Mouse (Mus musculus) intestine, postnatal 0 days (tissue): Measurements from ENCODE around the gene Meis3. TPM values are rescaled to one million over a fixed set of nuclear protein-coding genes. Genes with fewer than 3 reads are reported as not detected.
A peak's percentile ranks its signal among the peaks of the same experiment; 100 is the strongest.

Experiments
- ATAC-seq: fragments of 200-750 bp; cut with Nextera tagmentation; 2 replicates; pipeline ENCODE4 v1.8.0; 2017; ENCODE audit warnings: mild to moderate bottlenecking, moderate TSS enrichment, moderate library complexity
- H3K27ac ChIP-seq: fragments of 300-500 bp; sonication (generic); 2 replicates; pipeline ENCODE4 v1.5.1; 2014; ENCODE audit warnings: mild to moderate bottlenecking, low read depth, low read length, moderate library complexity
- H3K27me3 ChIP-seq: fragments of 300-500 bp; sonication (generic); replicated peaks from 2 replicates; pipeline ENCODE4 v1.6.1; 2014; ENCODE audit warnings: low read length, mixed read lengths; ENCODE audit not compliant: control insufficient read depth, insufficient read depth
- H3K36me3 ChIP-seq: fragments of 300-500 bp; sonication (generic); 2 replicates; pipeline ENCODE4 v1.6.1; 2014; ENCODE audit warnings: mild to moderate bottlenecking, moderate library complexity; ENCODE audit not compliant: control insufficient read depth, insufficient read depth
- H3K4me1 ChIP-seq: fragments of 300-500 bp; sonication (generic); replicated peaks from 2 replicates; pipeline ENCODE4 v1.6.1; 2014; ENCODE audit warnings: antibody characterized with exemption, low read length, mixed read lengths; ENCODE audit not compliant: control insufficient read depth, insufficient read depth
- H3K4me2 ChIP-seq: fragments of 300-500 bp; sonication (generic); replicated peaks from 2 replicates; pipeline ENCODE4 v1.6.1; 2014; ENCODE audit warnings: low read depth, mild to moderate bottlenecking, moderate library complexity
- H3K4me3 ChIP-seq: fragments of 300-500 bp; sonication (generic); 2 replicates; pipeline ENCODE4 v1.5.1; 2014; ENCODE audit warnings: low read depth, low read length
- H3K9ac ChIP-seq: fragments of 300-500 bp; sonication (generic); 2 replicates; pipeline ENCODE4 v1.6.1; 2014; ENCODE audit warnings: mild to moderate bottlenecking, low read depth, low read length
- H3K9me3 ChIP-seq: fragments of 300-500 bp; sonication (generic); 2 replicates; pipeline ENCODE4 v1.6.1; 2016; ENCODE audit warnings: mixed run types; ENCODE audit not compliant: control insufficient read depth
- CTCF ChIP-seq: sonication (generic); IDR thresholded peaks from 2 replicates; pipeline ENCODE4 v1.5.1; 2016; ENCODE audit warnings: low read depth, mild to moderate bottlenecking, control low read depth, antibody characterized with exemption, moderate library complexity
- WGBS: fragments of 180-500 bp; shearing (Covaris S2); extraction: QIAGEN DNeasy Blood & Tissue Kit; methylation state at CpG from one replicate; pipeline ENCODE4 v1.1.7; 2014; 5-methylcytosine and 5-hydroxymethylcytosine counted together
- polyA plus RNA-seq: library from polyadenylated mRNA; unstranded; fragments of >200 nt; fragmentation: Nextera tagmentation; extraction: Ambion mirVana; gene quantifications from 2 replicates; pipeline ENCODE4 v1.2.1, GENCODE M21; 2015

Gene Meis3
- polyA plus RNA-seq, 1 experiment from 2014 or later = 18.0 TPM

- Histone ChIP-seq H3K27ac (no peak overlapping the region), H3K9me3 (no peaks in the 10 kb centered on the region), H3K9ac (no peak overlapping the region), H3K36me3 (peaks cover 75% of the 10 kb centered on the region), H3K4me3 (no peak overlapping the region), H3K27me3 (no peaks in the 10 kb centered on the region), H3K4me2 (no peak overlapping the region), H3K4me1 (no peaks in the 10 kb centered on the region)
- ATAC-seq = peak; percentile 47; the same call in 1 of the 2 replicates
- TF ChIP-seq CTCF = no peak
- WGBS = 79% methylated on average over 6 of the region's 6 CpGs
These were observed 38.3 kb downstream of the Meis3 start for GRCm38 (mm10) chr7:16213196-16213595.

DNA sequence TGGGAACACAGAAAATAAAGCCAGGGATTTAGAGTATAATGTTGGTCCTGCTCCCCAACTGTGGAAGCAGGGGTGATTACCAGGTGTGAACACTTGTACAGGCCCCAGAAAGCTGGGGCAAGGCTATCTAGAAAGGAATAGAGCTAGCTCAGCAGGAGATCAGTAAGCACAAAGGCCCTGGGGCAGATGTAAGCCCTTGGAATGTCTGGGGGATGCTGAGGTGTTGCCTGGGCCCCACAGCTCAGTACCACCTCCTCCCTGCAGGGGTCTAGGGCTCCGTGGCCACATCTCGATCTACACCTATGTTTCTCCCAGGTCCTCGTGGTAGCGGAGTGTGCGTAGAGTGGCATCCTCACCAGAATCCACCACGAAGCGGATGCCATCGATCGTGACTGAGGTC lies 39.1 kb downstream of the Meis3 start:
- no peak overlapping the region for H3K27ac ChIP-seq
- H3K4me3 ChIP-seq = no peak overlapping the region
- H3K4me2 ChIP-seq = no peak overlapping the region
- no peaks in the 10 kb centered on the region for H3K4me1 ChIP-seq
- no peak for TF ChIP-seq CTCF
- H3K27me3 ChIP-seq = no peaks in the 10 kb centered on the region
- H3K9me3 ChIP-seq = no peaks in the 10 kb centered on the region
- no peak overlapping the region for H3K9ac ChIP-seq
- peaks cover 78% of the 10 kb centered on the region for H3K36me3 ChIP-seq
- ATAC-seq = no peak
- WGBS = 93% methylated on average over 9 of the region's 9 CpGs

DNA sequence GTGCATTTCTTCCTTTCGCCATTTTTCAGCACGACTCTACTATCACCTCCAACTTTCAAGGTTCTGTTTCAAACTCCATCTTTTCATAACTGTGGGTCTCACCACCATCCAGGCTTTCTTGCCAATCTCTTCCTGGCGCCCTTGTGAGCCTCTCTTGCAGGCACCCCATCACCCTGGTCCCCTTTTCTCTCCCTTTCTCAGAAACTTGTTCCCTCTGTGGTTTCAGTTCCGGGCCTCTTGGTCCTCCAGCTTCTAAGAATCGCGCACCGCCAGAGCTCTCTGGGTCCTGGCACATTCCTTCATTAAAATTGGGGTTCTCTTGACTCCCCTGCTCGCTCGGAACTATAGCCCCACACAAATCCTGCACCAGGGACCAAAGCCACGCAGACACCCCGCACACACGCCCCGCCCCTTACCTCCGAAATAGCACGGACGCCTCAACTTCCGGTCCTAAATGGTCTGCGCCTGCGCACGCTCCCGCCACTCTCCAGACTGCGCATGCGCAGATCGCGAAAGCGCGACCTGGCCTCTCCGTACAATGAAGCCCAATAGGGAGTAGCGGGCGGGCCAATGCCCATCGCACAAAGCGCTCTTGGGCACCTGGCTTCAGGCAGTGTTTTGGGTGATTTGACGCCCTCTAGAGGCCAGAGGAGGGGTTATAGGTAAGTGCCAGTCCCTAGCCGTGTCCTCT lies 46.8 kb downstream of the Meis3 start, which contains the start of gene Dhx34:
TSS of gene Dhx34 (minus strand) at position 456 of the 691 bp plus-strand sequence.
- H3K27me3 ChIP-seq = no peaks in the 10 kb centered on the region
- H3K4me3 ChIP-seq = peak within 1 kb of the TSS; percentile 57
- peak within 1 kb of the TSS; percentile 68 for H3K4me2 ChIP-seq
- H3K4me1 ChIP-seq = no peaks in the 10 kb centered on the region
- peak; percentile 76 for TF ChIP-seq CTCF
- peak within 1 kb of the TSS; percentile 67 for H3K27ac ChIP-seq
- WGBS = 1% methylated on average over 34 of the region's 34 CpGs
- ATAC-seq = peak; percentile 97
- H3K36me3 ChIP-seq = peaks cover 13% of the 10 kb centered on the region; the same call in 1 of the 2 replicates
- H3K9ac ChIP-seq = peak within 1 kb of the TSS; percentile 55
- H3K9me3 ChIP-seq = no peaks in the 10 kb centered on the region

DNA sequence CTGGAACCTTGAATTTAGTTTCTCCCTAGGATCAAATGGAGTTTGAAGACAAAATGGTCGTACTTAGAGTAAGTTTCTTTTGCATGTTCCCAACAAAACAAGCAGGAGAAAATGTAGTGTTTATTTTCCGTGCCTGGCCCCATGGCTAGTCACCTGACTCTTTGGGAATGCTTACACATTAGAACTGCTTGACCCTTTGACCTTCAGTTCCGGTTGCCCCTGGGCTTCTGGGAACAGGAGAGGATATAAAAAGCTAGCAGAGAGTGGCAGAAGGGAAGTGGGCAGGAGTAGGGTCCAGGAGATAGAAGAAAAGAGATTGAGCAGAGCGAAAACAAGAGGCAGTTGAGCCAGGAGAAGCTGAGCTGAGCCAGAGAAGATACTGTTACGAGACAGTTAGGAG lies 55.0 kb downstream of the Meis3 start:
- Histone ChIP-seq H3K4me1 (no peaks in the 10 kb centered on the region), H3K27ac (no peak overlapping the region), H3K27me3 (no peaks in the 10 kb centered on the region), H3K4me2 (no peak overlapping the region), H3K9me3 (0 out of 2 replicates have a peak, but pooled peaks cover 3% of the 10 kb centered on the region), H3K4me3 (no peak overlapping the region), H3K36me3 (no peaks in the 10 kb centered on the region), H3K9ac (no peak overlapping the region)
- WGBS = 34% methylated on average over 5 of the region's 5 CpGs
- no peak for TF ChIP-seq CTCF
- no peak for ATAC-seq

Other genes starting within 250 kb of the Meis3 start
- gene Nop53, start 229.0 kb upstream of the Meis3 start, polyA plus RNA-seq = 109 and 115 TPM in 2 replicates
- gene Ehd2, start 207.5 kb upstream of the Meis3 start, polyA plus RNA-seq = 29.3 and 30.9 TPM in 2 replicates
- gene Bicra, start 127.2 kb upstream of the Meis3 start, polyA plus RNA-seq = 1.6 and 1.7 TPM in 2 replicates
- 0.14 TPM in 1 of 2 replicates, not detected in the other for gene Zfp541, start 113.3 kb upstream of the Meis3 start, polyA plus RNA-seq
- gene Napa, start 76.6 kb upstream of the Meis3 start, polyA plus RNA-seq = 201 and 204 TPM in 2 replicates
- 13.3 and 14.4 TPM in 2 replicates for gene Kptn, start 55.2 kb upstream of the Meis3 start, polyA plus RNA-seq
- gene Slc8a2, start 45.3 kb upstream of the Meis3 start, polyA plus RNA-seq = 0.08 and 0.14 TPM in 2 replicates
- 7.3 and 9.0 TPM in 2 replicates for gene Dhx34, start 46.9 kb downstream of the Meis3 start, polyA plus RNA-seq
- 0.16 and 0.26 TPM in 2 replicates for gene C5ar2, start 69.1 kb downstream of the Meis3 start, polyA plus RNA-seq
- 2.1 TPM in 2 replicates for gene C5ar1, start 84.5 kb downstream of the Meis3 start, polyA plus RNA-seq
- 24.1 and 24.8 TPM in 2 replicates for gene Inafm1, start 98.5 kb downstream of the Meis3 start, polyA plus RNA-seq
- gene Ccdc9, start 111.7 kb downstream of the Meis3 start, polyA plus RNA-seq = 14.2 and 14.8 TPM in 2 replicates
- gene Bbc3, start 133.3 kb downstream of the Meis3 start, polyA plus RNA-seq = 6.6 and 7.0 TPM in 2 replicates
- 90.7 and 91.5 TPM in 2 replicates for gene Sae1, start 212.7 kb downstream of the Meis3 start, polyA plus RNA-seq
- gene Zc3h4, start 225.8 kb downstream of the Meis3 start, polyA plus RNA-seq = 12.9 and 13.5 TPM in 2 replicates